In the genomic region with DNA sequence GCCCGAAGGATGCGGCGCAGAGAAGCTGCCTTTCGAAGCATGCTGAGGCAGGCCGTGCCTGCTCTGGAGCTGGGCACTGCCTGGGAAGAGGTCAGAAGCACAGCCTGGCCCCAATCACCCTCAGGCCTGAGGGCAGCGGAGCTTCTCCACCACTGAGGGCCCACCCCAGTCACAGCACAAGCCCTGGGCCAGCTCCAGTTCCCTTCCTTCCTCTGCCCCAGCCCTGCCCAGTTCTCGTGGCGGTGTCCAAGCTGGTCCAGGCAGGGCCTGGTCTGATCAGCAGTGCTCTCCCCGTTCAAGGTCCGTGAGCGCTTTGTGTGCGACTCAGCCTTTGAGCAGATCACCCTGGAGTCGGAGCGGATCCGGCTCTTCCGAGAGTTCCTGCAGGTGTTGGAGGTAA, we compare ENCODE assay signal across 12 mouse cellular contexts. TPM values are rescaled to one million over a fixed set of nuclear protein-coding genes. Genes with fewer than 3 reads are reported as not detected.
DNase-seq lines count a peak whose midpoint lies in the region; ATAC-seq and TF ChIP-seq lines count a peak whose summit lies in the region.
"Had no signal": no experiment of that assay in that cellular context is flagged by ENCODE, and none has a peak within 500 bp of the region (broad histone marks: within the 10 kb centered on the region; RNA-seq: fewer than 3 reads in every experiment).

No protein-coding gene starts in this region.

- no peaks in the 10 kb centered on the region for H3K9me3 ChIP-seq in hindbrain, embryonic 12.5 days (replicated peaks)
- H3K9me3 ChIP-seq in hindbrain, embryonic 13.5 days = no peaks in the 10 kb centered on the region
- no peaks in the 10 kb centered on the region for H3K9me3 ChIP-seq in lung, postnatal 0 days (ENCODE audit: low read length)
- H3K9me3 ChIP-seq in stomach, embryonic 16.5 days (replicated peaks; ENCODE audit: control insufficient read depth, low read length) = no peaks in the 10 kb centered on the region
- H3K9me3 ChIP-seq: liver, embryonic 12.5 days; megakaryocyte, embryonic 14.5 days; stomach, embryonic 15.5 days had no signal

- no peak for ATAC-seq in hindbrain, embryonic 12.5 days (ENCODE audit: low FRiP score)
- ATAC-seq in hindbrain, embryonic 13.5 days (ENCODE audit: low FRiP score) = no peak
- ATAC-seq in lung, postnatal 0 days = no peak
- ATAC-seq in erythroid progenitor cell, adult 5-6 weeks (replicated peaks; ENCODE audit: low FRiP score, poor library complexity, severe bottlenecking) = 0 out of 2 replicates have a peak, but pooled peaks have one; percentile 33
- ATAC-seq in stomach, embryonic 16.5 days (ENCODE audit: insufficient read depth, low FRiP score) = no peak
- ATAC-seq: liver, embryonic 12.5 days had no signal

- H3K4me2 ChIP-seq in hindbrain, embryonic 12.5 days (replicated peaks) = no peak overlapping the region
- no peak overlapping the region for H3K4me2 ChIP-seq in hindbrain, embryonic 13.5 days
- no peak overlapping the region for H3K4me2 ChIP-seq in lung, postnatal 0 days (replicated peaks; ENCODE audit: low read depth, low read length)
- H3K4me2 ChIP-seq in stomach, embryonic 16.5 days (ENCODE audit: low read depth, low read length) = no peak overlapping the region
- H3K4me2 ChIP-seq: liver, embryonic 12.5 days; stomach, embryonic 15.5 days had no signal

- 91% methylated on average over 16 of the region's 16 CpGs for WGBS in hindbrain, embryonic 12.5 days
- WGBS in hindbrain, embryonic 13.5 days = 93% methylated on average over 16 of the region's 16 CpGs
- WGBS in lung, adult 2 months = 72% methylated on average over 16 of the region's 16 CpGs
- 77% methylated on average over 16 of the region's 16 CpGs for WGBS in lung, postnatal 0 days
- 91% methylated on average over 16 of the region's 16 CpGs for WGBS in stomach, embryonic 16.5 days

- H3K4me1 ChIP-seq in hindbrain, embryonic 12.5 days = no peaks in the 10 kb centered on the region
- H3K4me1 ChIP-seq in hindbrain, embryonic 13.5 days (replicated peaks) = 0 out of 2 replicates have a peak, but pooled peaks cover 3% of the 10 kb centered on the region
- H3K4me1 ChIP-seq in lung, adult 2 months (ENCODE audit: control insufficient read depth, insufficient read depth, low read length) = peaks cover 32% of the 10 kb centered on the region
- 0 out of 2 replicates have a peak, but pooled peaks cover 3% of the 10 kb centered on the region for H3K4me1 ChIP-seq in lung, postnatal 0 days (ENCODE audit: insufficient read depth, low read depth, low read length)
- peaks cover 4% of the 10 kb centered on the region; the same call in 1 of the 2 replicates for H3K4me1 ChIP-seq in stomach, embryonic 16.5 days (ENCODE audit: control insufficient read depth, insufficient read depth, low read length)
- H3K4me1 ChIP-seq: stomach, embryonic 15.5 days had no signal

- peak overlapping the region; percentile 27; the same call in 1 of the 2 replicates for H3K9ac ChIP-seq in hindbrain, embryonic 12.5 days
- no peak overlapping the region for H3K9ac ChIP-seq in hindbrain, embryonic 13.5 days
- no peak overlapping the region for H3K9ac ChIP-seq in lung, postnatal 0 days (replicated peaks; ENCODE audit: low read depth)
- H3K9ac ChIP-seq in stomach, embryonic 16.5 days (ENCODE audit: low read length) = no peak overlapping the region
- H3K9ac ChIP-seq: liver, embryonic 12.5 days; stomach, embryonic 15.5 days had no signal

- TF ChIP-seq EP300 in lung, postnatal 0 days (IDR thresholded peaks at IDR 0.05) = no peak

- peak; percentile 42; the same call in 1 of the 2 replicates for TF ChIP-seq POLR2A in lung, adult 2 months (IDR thresholded peaks at IDR 0.05; ENCODE audit: borderline replicate concordance, extremely low read depth, low read depth, low read length)

- H3K4me3 ChIP-seq in hindbrain, embryonic 12.5 days = no peak overlapping the region
- no peak overlapping the region for H3K4me3 ChIP-seq in hindbrain, embryonic 13.5 days
- peak overlapping the region; percentile 19 for H3K4me3 ChIP-seq in lung, adult 2 months (replicated peaks; ENCODE audit: extremely low read depth, low read depth, low read length)
- H3K4me3 ChIP-seq in lung, postnatal 0 days (ENCODE audit: low read depth, low read length) = no peak overlapping the region
- no peak overlapping the region for H3K4me3 ChIP-seq in stomach, embryonic 16.5 days (replicated peaks; ENCODE audit: low read length)
- H3K4me3 ChIP-seq: liver, embryonic 12.5 days; megakaryocyte, embryonic 14.5 days; stomach, embryonic 15.5 days had no signal

- no peak for DNase-seq in lung, adult 2 months
- no peak for DNase-seq in lung, postnatal 0 days (ENCODE audit: low spot score)
- no peak for DNase-seq in cerebellum, postnatal 10 days
- DNase-seq: adrenal gland, postnatal 10 days had no signal

- no peak overlapping the region for H3K27ac ChIP-seq in hindbrain, embryonic 12.5 days
- no peak overlapping the region for H3K27ac ChIP-seq in hindbrain, embryonic 13.5 days
- no peak overlapping the region for H3K27ac ChIP-seq in lung, postnatal 0 days (ENCODE audit: low read length)
- H3K27ac ChIP-seq in stomach, embryonic 16.5 days (ENCODE audit: low read length) = 0 out of 2 replicates have a peak overlapping the region, but pooled peaks have one; percentile 2
- H3K27ac ChIP-seq: liver, embryonic 12.5 days; stomach, embryonic 15.5 days had no signal

- TF ChIP-seq CTCF in lung, adult 2 months (IDR thresholded peaks at IDR 0.05; ENCODE audit: insufficient read depth, low read length) = no peak
- TF ChIP-seq CTCF in lung, postnatal 0 days (IDR thresholded peaks at IDR 0.05) = no peak

- H3K36me3 ChIP-seq in hindbrain, embryonic 12.5 days = peaks cover 92% of the 10 kb centered on the region
- peaks cover 98% of the 10 kb centered on the region for H3K36me3 ChIP-seq in hindbrain, embryonic 13.5 days
- H3K36me3 ChIP-seq in lung, postnatal 0 days (ENCODE audit: insufficient read depth, low read length) = peaks cover 22% of the 10 kb centered on the region; the same call in 1 of the 2 replicates
- H3K36me3 ChIP-seq in stomach, embryonic 16.5 days (ENCODE audit: control insufficient read depth, insufficient read depth, low read length) = peaks cover 10% of the 10 kb centered on the region; the same call in 1 of the 2 replicates

- no peaks in the 10 kb centered on the region for H3K27me3 ChIP-seq in hindbrain, embryonic 12.5 days
- H3K27me3 ChIP-seq in hindbrain, embryonic 13.5 days = no peaks in the 10 kb centered on the region
- H3K27me3 ChIP-seq in lung, postnatal 0 days (replicated peaks; ENCODE audit: insufficient read depth, low read length) = no peaks in the 10 kb centered on the region
- no peaks in the 10 kb centered on the region for H3K27me3 ChIP-seq in stomach, embryonic 16.5 days (ENCODE audit: control insufficient read depth, insufficient read depth, low read length)
- H3K27me3 ChIP-seq: liver, embryonic 12.5 days; megakaryocyte, embryonic 14.5 days; stomach, embryonic 15.5 days had no signal

RNA-seq across cellular contexts. Expression of a gene that starts 19.2 kb away (rescaled TPM):
- 0.10 and 0.22 TPM in 2 replicates for polyA plus RNA-seq in hindbrain, embryonic 12.5 days (2016; fragmentation: Nextera tagmentation; extraction: Ambion mirVana)
- polyA plus RNA-seq in hindbrain, embryonic 13.5 days (2015; fragmentation: Nextera tagmentation; extraction: Ambion mirVana) = 0.47 and 0.69 TPM in 2 replicates
- polyA plus RNA-seq in lung, adult 2 months (2012; rRNA removed) = 0.05 TPM in 1 of 2 replicates, not detected in the other
- polyA plus RNA-seq in lung, postnatal 0 days (2015; fragmentation: Nextera tagmentation; extraction: Ambion mirVana) = 0.07 TPM in 1 of 2 replicates, not detected in the other
- not detected in 2 replicates for total RNA-seq in erythroid progenitor cell, adult 5-6 weeks (2015; ENCODE audit: low replicate concordance)
- total RNA-seq in erythroid progenitor cell, adult 5-6 weeks (2017; ENCODE audit: low replicate concordance) = not detected in 2 replicates
- 0.06 and 0.10 TPM in 2 replicates for polyA plus RNA-seq in stomach, embryonic 16.5 days (2015; fragmentation: Nextera tagmentation; extraction: Ambion mirVana)
- polyA plus RNA-seq: large intestine, adult 2 months had no signal

RNA-seq across cellular contexts. Expression of a gene that starts 20.0 kb away (rescaled TPM):
- polyA plus RNA-seq in hindbrain, embryonic 12.5 days (2016; fragmentation: Nextera tagmentation; extraction: Ambion mirVana) = 82.3 and 83.3 TPM in 2 replicates
- polyA plus RNA-seq in hindbrain, embryonic 13.5 days (2015; fragmentation: Nextera tagmentation; extraction: Ambion mirVana) = 116 and 124 TPM in 2 replicates
- polyA plus RNA-seq in lung, adult 2 months (2012; rRNA removed) = 68.1 and 76.5 TPM in 2 replicates
- 37.1 and 39.9 TPM in 2 replicates for polyA plus RNA-seq in lung, postnatal 0 days (2015; fragmentation: Nextera tagmentation; extraction: Ambion mirVana)
- 4.0 TPM in 1 of 2 replicates, not detected in the other for total RNA-seq in erythroid progenitor cell, adult 5-6 weeks (2015; ENCODE audit: low replicate concordance)
- 1.0 TPM in 1 of 2 replicates, not detected in the other for total RNA-seq in erythroid progenitor cell, adult 5-6 weeks (2017; ENCODE audit: low replicate concordance)
- polyA plus RNA-seq in stomach, embryonic 16.5 days (2015; fragmentation: Nextera tagmentation; extraction: Ambion mirVana) = 42.5 and 44.3 TPM in 2 replicates

RNA-seq across cellular contexts. Expression of a gene that starts 55.4 kb away (rescaled TPM):
- 19.7 and 23.4 TPM in 2 replicates for polyA plus RNA-seq in hindbrain, embryonic 12.5 days (2016; fragmentation: Nextera tagmentation; extraction: Ambion mirVana)
- 8.2 and 8.8 TPM in 2 replicates for polyA plus RNA-seq in hindbrain, embryonic 13.5 days (2015; fragmentation: Nextera tagmentation; extraction: Ambion mirVana)
- 53.4 and 58.9 TPM in 2 replicates for polyA plus RNA-seq in lung, adult 2 months (2012; rRNA removed)
- polyA plus RNA-seq in lung, postnatal 0 days (2015; fragmentation: Nextera tagmentation; extraction: Ambion mirVana) = 25.8 and 30.7 TPM in 2 replicates
- 3.6 and 5.0 TPM in 2 replicates for total RNA-seq in erythroid progenitor cell, adult 5-6 weeks (2015; ENCODE audit: low replicate concordance)
- total RNA-seq in erythroid progenitor cell, adult 5-6 weeks (2017; ENCODE audit: low replicate concordance) = 1.5 and 2.7 TPM in 2 replicates
- polyA plus RNA-seq in stomach, embryonic 16.5 days (2015; fragmentation: Nextera tagmentation; extraction: Ambion mirVana) = 14.2 and 16.6 TPM in 2 replicates
